8 mouse cellular contexts compared by ENCODE assay signal in the genomic region with DNA sequence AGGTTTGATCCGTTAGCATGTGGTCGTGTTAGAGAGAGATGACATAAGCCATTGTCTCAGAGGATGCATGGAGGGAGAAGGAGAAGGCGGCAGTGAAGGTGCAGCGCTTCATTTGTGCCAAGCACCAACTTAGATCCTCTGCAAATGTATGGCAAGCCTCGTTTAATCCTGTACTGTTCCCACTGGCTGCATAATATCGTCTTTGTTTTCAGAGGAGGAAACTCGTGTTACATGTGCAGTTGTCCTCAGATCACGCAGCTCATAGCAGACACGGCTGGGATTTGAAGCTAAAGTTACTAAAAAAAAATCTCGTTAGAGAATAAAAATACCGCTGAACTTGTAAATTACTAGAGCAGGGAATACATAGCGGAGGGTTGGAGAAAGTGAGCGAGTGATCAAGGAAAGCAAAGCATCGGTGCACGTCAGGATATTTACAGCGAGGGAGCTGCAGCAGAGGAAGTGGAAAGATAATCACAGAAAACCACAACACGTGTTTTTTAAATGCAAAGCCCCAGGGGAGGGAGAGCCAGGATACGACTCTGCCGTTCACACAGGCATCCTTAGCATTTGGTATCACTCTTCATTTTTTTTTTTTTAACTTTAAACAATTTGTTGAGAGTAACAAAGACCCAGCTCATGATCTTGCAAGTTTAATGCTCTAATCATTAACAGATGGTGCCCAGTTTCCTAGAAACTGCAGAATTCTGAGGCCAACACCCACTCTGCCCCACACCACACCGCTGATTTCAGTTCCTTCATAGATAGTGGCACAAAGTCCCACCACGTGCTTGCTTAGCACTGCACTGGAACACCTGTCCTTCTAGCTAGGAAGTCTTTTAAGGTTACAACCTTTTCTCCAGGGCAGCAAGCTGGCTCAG. TPM values are rescaled to one million over a fixed set of nuclear protein-coding genes. Genes with fewer than 3 reads are reported as not detected.
A peak's percentile ranks its signal among the peaks of the same experiment; 100 is the strongest.
DNase-seq lines count a peak whose midpoint lies in the region; ATAC-seq and TF ChIP-seq lines count a peak whose summit lies in the region.

No protein-coding gene starts in this region.

- TF ChIP-seq EP300 in liver, embryonic 14.5 days (IDR thresholded peaks at IDR 0.05; ENCODE audit: low read depth) = peak; percentile 60

- peak overlapping the region; percentile 71 for H3K27ac ChIP-seq in embryonic facial prominence, embryonic 15.5 days (replicated peaks)
- peak overlapping the region; percentile 42; the same call in 1 of the 2 replicates for H3K27ac ChIP-seq in intestine, embryonic 15.5 days
- H3K27ac ChIP-seq in liver, embryonic 14.5 days = peak overlapping the region; percentile 50

- no peak overlapping the region for H3K9ac ChIP-seq in embryonic facial prominence, embryonic 15.5 days
- no peak overlapping the region for H3K9ac ChIP-seq in intestine, embryonic 15.5 days
- peak overlapping the region; percentile 40 for H3K9ac ChIP-seq in liver, embryonic 14.5 days (replicated peaks)

- peak overlapping the region; percentile 42 for H3K4me2 ChIP-seq in embryonic facial prominence, embryonic 15.5 days (replicated peaks)
- peak overlapping the region; percentile 31 for H3K4me2 ChIP-seq in intestine, embryonic 15.5 days (replicated peaks)
- peak overlapping the region; percentile 67 for H3K4me2 ChIP-seq in liver, embryonic 14.5 days (ENCODE audit: low read depth)

- no peaks in the 10 kb centered on the region for H3K9me3 ChIP-seq in embryonic facial prominence, embryonic 15.5 days (replicated peaks)
- no peaks in the 10 kb centered on the region for H3K9me3 ChIP-seq in intestine, embryonic 15.5 days
- no peaks in the 10 kb centered on the region for H3K9me3 ChIP-seq in liver, embryonic 14.5 days (ENCODE audit: control insufficient read depth, low read length)

- peak; percentile 33 for DNase-seq in retina, postnatal 1 day
- no peak for DNase-seq in retina, embryonic 14.5 days (ENCODE audit: low spot score)
- DNase-seq in liver, embryonic 14.5 days (ENCODE audit: low read depth in 3 of 3, low spot score in 3 of 3) = peak; percentile 44 to 66 (median 50)
- DNase-seq in spleen, postnatal 36 days (ENCODE audit: low spot score in 2 of 2) = peak; percentile 82 to 83
- DNase-seq in cerebellum, adult 8-10 months = no peak
- DNase-seq in urinary bladder, postnatal 36 days (ENCODE audit: low spot score in 2 of 2) = no peak

- H3K4me1 ChIP-seq in embryonic facial prominence, embryonic 15.5 days = peaks cover 15% of the 10 kb centered on the region
- H3K4me1 ChIP-seq in intestine, embryonic 15.5 days (replicated peaks) = peaks cover 3% of the 10 kb centered on the region; the same call in 1 of the 2 replicates
- peaks cover 15 to 26% of the 10 kb centered on the region in 2 experiments for H3K4me1 ChIP-seq in liver, embryonic 14.5 days (replicated peaks; ENCODE audit: control insufficient read depth in 2 of 2, insufficient read depth in 2 of 2, low read length in 1 of 2)

- H3K4me3 ChIP-seq in embryonic facial prominence, embryonic 15.5 days (replicated peaks) = peak overlapping the region; percentile 23
- H3K4me3 ChIP-seq in intestine, embryonic 15.5 days (replicated peaks) = no peak overlapping the region
- H3K4me3 ChIP-seq in liver, embryonic 14.5 days (ENCODE audit: insufficient read depth in 1 of 2, low read depth in 2 of 2, low read length in 2 of 2) = peak overlapping the region in 1 of 2 experiments; percentile 17; a peak in 2 of 4 replicates

- no peak for TF ChIP-seq CTCF in liver, embryonic 14.5 days (IDR thresholded peaks at IDR 0.05; ENCODE audit: low read depth)

- peak; percentile 58 for ATAC-seq in embryonic facial prominence, embryonic 15.5 days (ENCODE audit: insufficient number of reproducible peaks, low FRiP score, low TSS enrichment, low read depth)
- peak; percentile 97 for ATAC-seq in intestine, embryonic 15.5 days
- peak; percentile 89 for ATAC-seq in liver, embryonic 14.5 days (ENCODE audit: insufficient read depth)

- H3K36me3 ChIP-seq in embryonic facial prominence, embryonic 15.5 days = no peaks in the 10 kb centered on the region
- H3K36me3 ChIP-seq in intestine, embryonic 15.5 days = no peaks in the 10 kb centered on the region
- no peaks in the 10 kb centered on the region for H3K36me3 ChIP-seq in liver, embryonic 14.5 days (replicated peaks; ENCODE audit: control insufficient read depth, insufficient read depth, low read depth)

- WGBS in embryonic facial prominence, embryonic 15.5 days = 11% methylated on average over 21 of the region's 21 CpGs
- WGBS in intestine, embryonic 15.5 days = 27% methylated on average over 21 of the region's 21 CpGs
- WGBS in liver, embryonic 14.5 days (ENCODE audit: insufficient replicate concordance) = 15% methylated on average over 21 of the region's 21 CpGs

- H3K27me3 ChIP-seq in embryonic facial prominence, embryonic 15.5 days = no peaks in the 10 kb centered on the region
- H3K27me3 ChIP-seq in intestine, embryonic 15.5 days (replicated peaks) = no peaks in the 10 kb centered on the region
- no peaks in the 10 kb centered on the region for H3K27me3 ChIP-seq in liver, embryonic 14.5 days (ENCODE audit: control insufficient read depth, insufficient read depth, low read length)

RNA-seq across cellular contexts. Expression of a gene that starts 9.4 kb away (rescaled TPM):
- polyA plus RNA-seq in embryonic facial prominence, embryonic 15.5 days (2015; fragmentation: Nextera tagmentation; extraction: Ambion mirVana) = 30.7 and 34.0 TPM in 2 replicates
- 43.4 and 43.7 TPM in 2 replicates for polyA plus RNA-seq in intestine, embryonic 15.5 days (2015; fragmentation: Nextera tagmentation; extraction: Ambion mirVana)
- polyA plus RNA-seq in liver, embryonic 14.5 days (2012; rRNA removed) = 18.0 and 19.9 TPM in 2 replicates
- 32.4 and 37.7 TPM in 2 replicates for polyA plus RNA-seq in liver, embryonic 14.5 days (2014; fragmentation: Nextera tagmentation; extraction: Ambion mirVana)

Comparison
In these comparisons a context has a peak if more than half of its experiments do, and no peak if none do; other contexts are left out.
1. DNase-seq: peak in retina, postnatal 1 day (single experiment), liver, embryonic 14.5 days (3 of 3) and spleen, postnatal 36 days (2 of 2); none in retina, embryonic 14.5 days (single experiment), cerebellum, adult 8-10 months (single experiment) and urinary bladder, postnatal 36 days (0 of 2).
2. Peak in every context shown above with its lines, with median percentiles within 50 percentile points of each other: ATAC-seq, H3K27ac ChIP-seq and H3K4me2 ChIP-seq.